Comparison of ENCODE assay signal across 8 mouse cellular contexts in genomic region chrX:108833381-108834020, GRCm38 (mm10). TPM values are rescaled to one million over a fixed set of nuclear protein-coding genes. Genes with fewer than 3 reads are reported as not detected.
DNase-seq lines count a peak whose midpoint lies in the region; ATAC-seq and TF ChIP-seq lines count a peak whose summit lies in the region.

No protein-coding gene starts in this region.

- no peak for TF ChIP-seq POLR2A in limb, embryonic 14.5 days (IDR thresholded peaks at IDR 0.05; ENCODE audit: borderline replicate concordance, extremely low read depth, insufficient read depth, insufficient read length)
- TF ChIP-seq POLR2A in myocyte (IDR thresholded peaks at IDR 0.05; ENCODE audit: insufficient read length, low read depth), result no peak

- H3ac ChIP-seq in myocyte (ENCODE audit: control insufficient read depth, insufficient read length), result peak overlapping the region; percentile 18

- peak overlapping the region; percentile 60 for H3K9ac ChIP-seq in limb, embryonic 14.5 days (ENCODE audit: low read depth, low read length, severe bottlenecking)
- peak overlapping the region; percentile 36 for H3K9ac ChIP-seq in stomach, embryonic 14.5 days (replicated peaks; ENCODE audit: low read depth, low read length)

- H3K79me2 ChIP-seq in myocyte (ENCODE audit: control insufficient read depth, insufficient read depth), result peaks cover 8% of the 10 kb centered on the region

- H3K4me3 ChIP-seq in limb, embryonic 14.5 days (replicated peaks; ENCODE audit: low read length), result peak overlapping the region; percentile 52
- H3K4me3 ChIP-seq in myocyte, result peak overlapping the region; percentile 82
- H3K4me3 ChIP-seq in stomach, embryonic 14.5 days (ENCODE audit: low read depth, low read length), result peak overlapping the region; percentile 48

- ATAC-seq in limb, embryonic 14.5 days (ENCODE audit: low FRiP score, low read depth), result no peak
- ATAC-seq in stomach, embryonic 14.5 days (ENCODE audit: insufficient number of reproducible peaks, insufficient read depth, low FRiP score, low read depth), result peak; percentile 12; the same call in 1 of the 2 replicates

- peak overlapping the region; percentile 81 for H3K27ac ChIP-seq in limb, embryonic 14.5 days (replicated peaks; ENCODE audit: low read depth, low read length)
- H3K27ac ChIP-seq in stomach, embryonic 14.5 days (ENCODE audit: low read length), result peak overlapping the region; percentile 75

- no peaks in the 10 kb centered on the region for H3K9me3 ChIP-seq in limb, embryonic 14.5 days (ENCODE audit: control insufficient read depth, low read length)
- no peaks in the 10 kb centered on the region for H3K9me3 ChIP-seq in stomach, embryonic 14.5 days (ENCODE audit: control insufficient read depth, low read depth, low read length)

- peak; percentile 25 for DNase-seq in urinary bladder, adult 2 months (ENCODE audit: low spot score)
- DNase-seq in urinary bladder, postnatal 10 days (ENCODE audit: low spot score), result no peak
- DNase-seq in embryo, embryonic 11.5 days (ENCODE audit: low read depth, low spot score), result peak; percentile 2
- DNase-seq in gastrocnemius, postnatal 4 days (ENCODE audit: low spot score in 2 of 2), result peak; percentile 8 to 16
- DNase-seq in kidney, adult 11 months, result peak; percentile 11
- DNase-seq in limb, embryonic 14.5 days (ENCODE audit: low spot score), result no peak

- no peaks in the 10 kb centered on the region for H3K27me3 ChIP-seq in limb, embryonic 14.5 days (ENCODE audit: control insufficient read depth, insufficient read depth, low read length)
- H3K27me3 ChIP-seq in myocyte (ENCODE audit: control insufficient read depth, insufficient read depth, insufficient read length), result no peaks in the 10 kb centered on the region
- no peaks in the 10 kb centered on the region for H3K27me3 ChIP-seq in stomach, embryonic 14.5 days (ENCODE audit: control insufficient read depth, insufficient read depth, low read length)

- H3K4me2 ChIP-seq in limb, embryonic 14.5 days (replicated peaks; ENCODE audit: low read depth, low read length, severe bottlenecking), result peak overlapping the region; percentile 49
- H3K4me2 ChIP-seq in myocyte (ENCODE audit: low read depth), result peak overlapping the region; percentile 18
- H3K4me2 ChIP-seq in stomach, embryonic 14.5 days (replicated peaks; ENCODE audit: low read depth, low read length), result peak overlapping the region; percentile 36

- H3K36me3 ChIP-seq in limb, embryonic 14.5 days (ENCODE audit: control insufficient read depth, insufficient read depth, low read length), result no peaks in the 10 kb centered on the region
- no peaks in the 10 kb centered on the region for H3K36me3 ChIP-seq in myocyte (ENCODE audit: control insufficient read depth, insufficient read depth)
- no peaks in the 10 kb centered on the region for H3K36me3 ChIP-seq in stomach, embryonic 14.5 days (ENCODE audit: control insufficient read depth, insufficient read depth, low read length)

- no peaks in the 10 kb centered on the region for H3K4me1 ChIP-seq in limb, embryonic 14.5 days (ENCODE audit: control insufficient read depth, insufficient read depth, low read length)
- no peaks in the 10 kb centered on the region for H3K4me1 ChIP-seq in stomach, embryonic 14.5 days (ENCODE audit: control insufficient read depth, insufficient read depth, low read length)

- 23% methylated on average over 17 of the region's 21 CpGs for WGBS in limb, embryonic 14.5 days
- WGBS in stomach, embryonic 14.5 days, result 32% methylated on average over 19 of the region's 21 CpGs

TF ChIP-seq in myocyte, 11 proteins besides CTCF, POLR2A, EP300 and RAD21:
- no peak for TF ChIP-seq CEBPB (IDR thresholded peaks at IDR 0.05; ENCODE audit: insufficient read depth, poor library complexity, severe bottlenecking)
- TF ChIP-seq REST (IDR thresholded peaks at IDR 0.05; ENCODE audit: insufficient read depth, insufficient read length), result no peak
- no peak for TF ChIP-seq TCF3 (IDR thresholded peaks at IDR 0.05; ENCODE audit: insufficient read length, low read depth)
- TF ChIP-seq USF1 (IDR thresholded peaks at IDR 0.05; ENCODE audit: low read depth), result no peak
- no peak for TF ChIP-seq TCF12 (IDR thresholded peaks at IDR 0.05; ENCODE audit: insufficient read depth, poor library complexity, severe bottlenecking)
- no peak for TF ChIP-seq MAX (IDR thresholded peaks at IDR 0.05; ENCODE audit: low read depth)
- no peak for TF ChIP-seq E2F4 (IDR thresholded peaks at IDR 0.05; ENCODE audit: insufficient read depth)
- no peak for TF ChIP-seq POLR2AphosphoS2 (IDR thresholded peaks at IDR 0.05; ENCODE audit: insufficient read length, low read depth)
- no peak for TF ChIP-seq MYOG (IDR thresholded peaks at IDR 0.05; ENCODE audit: control insufficient read depth in 1 of 3, insufficient read depth in 1 of 3, insufficient read length in 2 of 3, low read depth in 2 of 3)

RNA-seq across cellular contexts. Expression of gene Brwd3, which starts 0.7 kb away (rescaled TPM):
- polyA plus RNA-seq in urinary bladder, adult 2 months (2012; rRNA removed), result 2.3 and 2.5 TPM in 2 replicates
- total RNA-seq in gastrocnemius, postnatal 4 days (2021), result 1 to 10 TPM; 8.2 to 8.3 TPM
- polyA plus RNA-seq in limb, embryonic 14.5 days (2012; rRNA removed), result 3.8 and 3.9 TPM in 2 replicates
- polyA plus RNA-seq in limb, embryonic 14.5 days (2014; fragmentation: Nextera tagmentation; extraction: Ambion mirVana), result 3.3 and 5.3 TPM in 2 replicates
- 0.62 TPM for polyA plus RNA-seq in myocyte (2012; fragmentation: generic; extraction: Trizol)
- 6.7 and 6.9 TPM in 2 replicates for polyA plus RNA-seq in stomach, embryonic 14.5 days (2014; fragmentation: Nextera tagmentation; extraction: Ambion mirVana)

Comparison
In these comparisons a context has a peak if more than half of its experiments do, and no peak if none do; other contexts are left out.
1. DNase-seq: peak in urinary bladder, adult 2 months (single experiment), embryo, embryonic 11.5 days (single experiment), gastrocnemius, postnatal 4 days (2 of 2) and kidney, adult 11 months (single experiment); none in urinary bladder, postnatal 10 days (single experiment) and limb, embryonic 14.5 days (single experiment).
2. Peak in every context shown above with its lines, with median percentiles within 50 percentile points of each other: H3K4me2 ChIP-seq and H3K4me3 ChIP-seq.